Mouse (Mus musculus) midbrain, embryonic 16.5 days (tissue): ENCODE data around the gene Mkln1. TPM values are rescaled to one million over a fixed set of nuclear protein-coding genes. Genes with fewer than 3 reads are reported as not detected.

ENCODE experiments used
- ATAC-seq: fragments of 200-750 bp; cut with Nextera tagmentation; 2 replicates; pipeline ENCODE4 v1.8.0; 2017; ENCODE audit warnings: moderate TSS enrichment
- H3K27ac ChIP-seq: fragments of 300-500 bp; sonication (generic); 2 replicates; pipeline ENCODE4 v1.5.1; 2014; ENCODE audit warnings: mild to moderate bottlenecking, low read length, mixed read lengths
- H3K27me3 ChIP-seq: fragments of 300-500 bp; sonication (generic); 2 replicates; pipeline ENCODE4 v1.6.1; 2014; ENCODE audit warnings: low read depth, low read length, mixed read lengths; ENCODE audit not compliant: control insufficient read depth, insufficient read depth
- H3K36me3 ChIP-seq: fragments of 300-500 bp; sonication (generic); 2 replicates; pipeline ENCODE4 v1.6.1; 2014; ENCODE audit warnings: mild to moderate bottlenecking, low read length, moderate library complexity, mixed read lengths; ENCODE audit not compliant: control insufficient read depth, insufficient read depth
- H3K4me1 ChIP-seq: fragments of 300-500 bp; sonication (generic); 2 replicates; pipeline ENCODE4 v1.6.1; 2014; ENCODE audit warnings: mild to moderate bottlenecking, low read length, mixed read lengths; ENCODE audit not compliant: control insufficient read depth, insufficient read depth
- H3K4me2 ChIP-seq: fragments of 300-500 bp; sonication (generic); 2 replicates; pipeline ENCODE4 v1.6.1; 2014; ENCODE audit warnings: mild to moderate bottlenecking, low read length, mixed read lengths
- H3K4me3 ChIP-seq: fragments of 300-500 bp; sonication (generic); 2 replicates; pipeline ENCODE4 v1.5.1; 2014; ENCODE audit warnings: low read depth, mild to moderate bottlenecking, low read length, moderate library complexity, mixed read lengths
- H3K9ac ChIP-seq: fragments of 300-500 bp; sonication (generic); 2 replicates; pipeline ENCODE4 v1.6.1; 2014; ENCODE audit warnings: low read depth, low read length, mixed read lengths
- H3K9me3 ChIP-seq: fragments of 300-500 bp; sonication (generic); replicated peaks from 2 replicates; pipeline ENCODE4 v1.6.1; 2014; ENCODE audit warnings: mild to moderate bottlenecking, low read length, mixed read lengths; ENCODE audit not compliant: control insufficient read depth, poor library complexity, severe bottlenecking
- whole genome bisulfite sequencing: fragments of 180-500 bp; shearing (Covaris S2); extraction: QIAGEN DNeasy Blood & Tissue Kit; methylation state at CpG from one replicate; pipeline ENCODE4 v1.1.7; 2014; 5-methylcytosine and 5-hydroxymethylcytosine counted together
- polyA plus RNA-seq: library from polyadenylated mRNA; unstranded; fragments of >200 nt; fragmentation: Nextera tagmentation; extraction: Ambion mirVana; gene quantifications from 2 replicates; pipeline ENCODE4 v1.2.1, GENCODE M21; 2015

Mkln1 gene
- polyA plus RNA-seq, 1 experiment from 2014 or later, result 128 TPM

GRCm38 (mm10) chr6:31486601-31487000 is 88.1 kb downstream of the Mkln1 start:
- H3K27me3 ChIP-seq, result no peaks in the 10 kb centered on the region
- H3K9me3 ChIP-seq, result no peaks in the 10 kb centered on the region
- no peak overlapping the region for H3K4me2 ChIP-seq
- no peak overlapping the region for H3K27ac ChIP-seq
- H3K4me3 ChIP-seq, result no peak overlapping the region
- H3K36me3 ChIP-seq, result peaks cover 3% of the 10 kb centered on the region
- no peak for ATAC-seq
- H3K4me1 ChIP-seq, result no peaks in the 10 kb centered on the region
- WGBS, result 95% methylated on average over 2 of the region's 2 CpGs
- no peak overlapping the region for H3K9ac ChIP-seq

GRCm38 (mm10) chr6:31489950-31490349 is 91.4 kb downstream of the Mkln1 start:
- 93% methylated on average over 7 of the region's 7 CpGs for WGBS
- Histone ChIP-seq H3K4me1 (no peaks in the 10 kb centered on the region), H3K4me2 (no peak overlapping the region), H3K27me3 (no peaks in the 10 kb centered on the region), H3K36me3 (peaks cover 6% of the 10 kb centered on the region), H3K9ac (no peak overlapping the region), H3K9me3 (no peaks in the 10 kb centered on the region), H3K27ac (no peak overlapping the region), H3K4me3 (no peak overlapping the region)
- ATAC-seq, result no peak

- Histone ChIP-seq H3K9ac (no peak overlapping the region), H3K27ac (no peak overlapping the region), H3K4me3 (no peak overlapping the region), H3K27me3 (no peaks in the 10 kb centered on the region), H3K4me2 (no peak overlapping the region), H3K36me3 (peaks cover 6% of the 10 kb centered on the region; the same call in 1 of the 2 replicates), H3K9me3 (no peaks in the 10 kb centered on the region), H3K4me1 (no peaks in the 10 kb centered on the region)
- WGBS, result 81% methylated on average over 2 of the region's 2 CpGs
- no peak for ATAC-seq
These were observed 96.7 kb downstream of the Mkln1 start for GRCm38 (mm10) chr6:31495122-31495731.

GRCm38 (mm10) chr6:31496227-31496626 is 97.7 kb downstream of the Mkln1 start:
- 85% methylated on average over 2 of the region's 2 CpGs for WGBS
- ATAC-seq, result no peak
- no peak overlapping the region for H3K27ac ChIP-seq

GRCm38 (mm10) chr6:31499836-31500235 is 101.3 kb downstream of the Mkln1 start:
- Histone ChIP-seq H3K4me3 (no peak overlapping the region), H3K4me2 (no peak overlapping the region), H3K4me1 (peaks cover 3% of the 10 kb centered on the region; the same call in 1 of the 2 replicates), H3K9ac (no peak overlapping the region), H3K36me3 (peaks cover 2% of the 10 kb centered on the region; the same call in 1 of the 2 replicates), H3K9me3 (no peaks in the 10 kb centered on the region), H3K27ac (no peak overlapping the region), H3K27me3 (no peaks in the 10 kb centered on the region)
- ATAC-seq, result no peak
- 90% methylated on average over 10 of the region's 10 CpGs for WGBS

More at GRCm38 (mm10) chr6:31496227-31496626, 97.7 kb downstream of the Mkln1 start:
- Histone ChIP-seq H3K4me3 (no peak overlapping the region), H3K4me2 (no peak overlapping the region), H3K27me3 (no peaks in the 10 kb centered on the region), H3K9me3 (no peaks in the 10 kb centered on the region), H3K9ac (no peak overlapping the region), H3K36me3 (peaks cover 6% of the 10 kb centered on the region; the same call in 1 of the 2 replicates), H3K4me1 (peaks cover 3% of the 10 kb centered on the region; the same call in 1 of the 2 replicates)

- H3K4me2 ChIP-seq, result no peak overlapping the region
- peaks cover 3% of the 10 kb centered on the region; the same call in 1 of the 2 replicates for H3K4me1 ChIP-seq
- H3K9me3 ChIP-seq, result no peaks in the 10 kb centered on the region
- H3K4me3 ChIP-seq, result no peak overlapping the region
- no peaks in the 10 kb centered on the region for H3K27me3 ChIP-seq
- no peak overlapping the region for H3K9ac ChIP-seq
- no peak for ATAC-seq
- no peak overlapping the region for H3K27ac ChIP-seq
- H3K36me3 ChIP-seq, result peaks cover 2% of the 10 kb centered on the region; the same call in 1 of the 2 replicates
- WGBS, result 73% methylated on average over 2 of the region's 2 CpGs
These were observed 101.7 kb downstream of the Mkln1 start for GRCm38 (mm10) chr6:31500260-31500659.

- Histone ChIP-seq H3K4me2 (no peak overlapping the region), H3K27ac (no peak overlapping the region), H3K4me1 (peaks cover 3% of the 10 kb centered on the region; the same call in 1 of the 2 replicates), H3K36me3 (peaks cover 2% of the 10 kb centered on the region; the same call in 1 of the 2 replicates), H3K4me3 (no peak overlapping the region), H3K9me3 (no peaks in the 10 kb centered on the region), H3K27me3 (no peaks in the 10 kb centered on the region), H3K9ac (no peak overlapping the region)
- no peak for ATAC-seq
These were observed 102.2 kb downstream of the Mkln1 start for GRCm38 (mm10) chr6:31500691-31501090.

- H3K4me3 ChIP-seq, result no peak overlapping the region
- H3K27ac ChIP-seq, result no peak overlapping the region
- peaks cover 1% of the 10 kb centered on the region; the same call in 1 of the 2 replicates for H3K36me3 ChIP-seq
- no peaks in the 10 kb centered on the region for H3K9me3 ChIP-seq
- H3K4me1 ChIP-seq, result peaks cover 3% of the 10 kb centered on the region; the same call in 1 of the 2 replicates
- ATAC-seq, result no peak
- H3K4me2 ChIP-seq, result no peak overlapping the region
- WGBS, result 95% methylated on average over 2 of the region's 2 CpGs
- no peaks in the 10 kb centered on the region for H3K27me3 ChIP-seq
- H3K9ac ChIP-seq, result no peak overlapping the region
These were observed 104.1 kb downstream of the Mkln1 start for GRCm38 (mm10) chr6:31502614-31503013.

GRCm38 (mm10) chr6:31513726-31514125 is 115.2 kb downstream of the Mkln1 start:
- H3K4me2 ChIP-seq, result no peak overlapping the region
- H3K36me3 ChIP-seq, result no peaks in the 10 kb centered on the region
- no peaks in the 10 kb centered on the region for H3K27me3 ChIP-seq
- H3K9me3 ChIP-seq, result no peaks in the 10 kb centered on the region
- no peak overlapping the region for H3K4me3 ChIP-seq
- no peak overlapping the region for H3K27ac ChIP-seq
- WGBS, result 69% methylated on average over 6 of the region's 6 CpGs
- no peak overlapping the region for H3K9ac ChIP-seq
- peaks cover 2% of the 10 kb centered on the region; the same call in 1 of the 2 replicates for H3K4me1 ChIP-seq
- ATAC-seq, result no peak
